Mouse (Mus musculus) cortical plate, adult 2 months (tissue): ENCODE measurements around the gene Phc3.

Experiments used
- CTCF ChIP-seq: fragments of 200-500 bp; IDR thresholded peaks from 2 replicates; pipeline ENCODE4 v1.5.1; 2011; ENCODE audit warnings: mild to moderate bottlenecking, control low read depth, low read length; ENCODE audit not compliant: insufficient read depth; ENCODE audit errors: extremely low read depth
- POLR2A ChIP-seq: fragments of 200-500 bp; IDR thresholded peaks from 2 replicates; pipeline ENCODE4 v1.6.1; 2011; ENCODE audit warnings: mild to moderate bottlenecking, low read length, control low read depth; ENCODE audit not compliant: insufficient read depth; ENCODE audit errors: extremely low read depth

GRCm38 (mm10) chr3:31015682-31016443 is 46.6 kb upstream of the Phc3 start:
- TF ChIP-seq CTCF (no peak), POLR2A (no peak)
